Mouse (Mus musculus) liver, adult 2 months (tissue): Measurements from ENCODE around the gene Sptssb.

Source experiments
- CTCF ChIP-seq: fragments of 200-500 bp; IDR thresholded peaks from 2 replicates; pipeline ENCODE4 v1.5.1; 2011; ENCODE audit warnings: low read depth, low read length, control low read depth
- POLR2A ChIP-seq: fragments of 200-500 bp; IDR thresholded peaks from 2 replicates; pipeline ENCODE4 v1.6.1; 2011; ENCODE audit warnings: low read length, control low read depth; ENCODE audit not compliant: insufficient read depth; ENCODE audit errors: extremely low read depth

DNA sequence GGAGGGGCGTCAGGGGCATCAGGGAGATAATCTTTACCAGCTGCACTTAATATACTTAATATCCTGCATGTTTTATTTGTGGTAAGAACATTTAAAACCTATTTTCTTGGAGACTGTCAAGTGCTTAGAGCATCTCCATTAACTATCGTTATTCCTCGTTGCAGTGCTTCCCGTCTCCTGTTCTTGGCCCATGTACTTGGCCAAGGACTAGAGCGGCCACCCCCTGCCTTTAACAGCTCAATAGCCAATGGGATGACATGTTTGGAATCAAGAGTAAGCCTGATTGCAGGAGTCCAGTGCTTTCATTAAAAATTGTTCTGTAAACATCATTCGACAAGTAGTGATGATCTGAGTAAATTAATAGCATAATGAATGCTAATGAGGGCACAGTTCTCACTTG lies 47.8 kb upstream of the Sptssb start:
- TF ChIP-seq CTCF (no peak), POLR2A (no peak)
